Mouse (Mus musculus) spleen, embryonic (tissue): ENCODE measurements around the gene Msantd2.

ENCODE experiments used
- CTCF ChIA-PET: fragments of 350-600 bp; sonication (Branson Sonifier 250); formaldehyde crosslinking; loops from one replicate; lab custom pipeline; 2022; lab: Charles Lee

The Msantd2 gene

GRCm38 (mm10) chr9:37567892-37568604 is 78.9 kb downstream of the Msantd2 start:
- CTCF ChIA-PET, result no interaction called here

GRCm38 (mm10) chr9:37568605-37569214 is 79.6 kb downstream of the Msantd2 start:
- CTCF ChIA-PET, result interaction anchor here (0.6 kb wide), 1 partner anchor 620 kb away, joined by 7 read pairs; no protein-coding TSS in a partner anchor

DNA sequence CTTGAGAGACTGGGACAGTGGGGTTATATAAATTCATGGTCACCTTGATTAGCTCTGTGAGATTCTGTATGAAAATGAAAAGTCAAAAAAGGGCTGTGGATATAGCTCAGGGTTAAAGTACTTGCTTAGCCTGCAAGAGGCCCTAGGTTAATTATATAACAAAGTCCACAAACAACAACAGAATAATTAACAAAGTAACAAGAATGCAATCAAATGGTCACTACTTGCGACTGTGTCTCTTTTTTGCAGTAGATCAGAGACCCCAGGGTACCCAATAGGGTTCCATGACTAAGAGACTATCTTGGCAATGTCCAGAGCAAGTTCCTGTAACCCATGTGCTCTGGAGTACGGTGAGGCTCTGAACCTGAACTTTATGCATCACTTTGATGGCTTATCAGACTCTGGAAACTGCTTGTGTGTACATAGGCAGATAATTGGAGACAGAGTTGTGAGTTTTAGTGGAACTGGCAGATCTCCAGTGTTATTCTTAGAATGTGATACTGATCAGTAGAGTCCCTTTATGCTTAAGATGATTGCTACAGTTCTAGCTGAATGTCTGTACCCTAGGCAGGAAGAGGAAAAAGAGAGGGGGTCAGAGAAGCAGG is 80.2 kb downstream of the Msantd2 start:
- CTCF ChIA-PET, result interaction anchor here (0.6 kb wide), 1 partner anchor 620 kb away, joined by 7 read pairs; no protein-coding TSS in a partner anchor

DNA sequence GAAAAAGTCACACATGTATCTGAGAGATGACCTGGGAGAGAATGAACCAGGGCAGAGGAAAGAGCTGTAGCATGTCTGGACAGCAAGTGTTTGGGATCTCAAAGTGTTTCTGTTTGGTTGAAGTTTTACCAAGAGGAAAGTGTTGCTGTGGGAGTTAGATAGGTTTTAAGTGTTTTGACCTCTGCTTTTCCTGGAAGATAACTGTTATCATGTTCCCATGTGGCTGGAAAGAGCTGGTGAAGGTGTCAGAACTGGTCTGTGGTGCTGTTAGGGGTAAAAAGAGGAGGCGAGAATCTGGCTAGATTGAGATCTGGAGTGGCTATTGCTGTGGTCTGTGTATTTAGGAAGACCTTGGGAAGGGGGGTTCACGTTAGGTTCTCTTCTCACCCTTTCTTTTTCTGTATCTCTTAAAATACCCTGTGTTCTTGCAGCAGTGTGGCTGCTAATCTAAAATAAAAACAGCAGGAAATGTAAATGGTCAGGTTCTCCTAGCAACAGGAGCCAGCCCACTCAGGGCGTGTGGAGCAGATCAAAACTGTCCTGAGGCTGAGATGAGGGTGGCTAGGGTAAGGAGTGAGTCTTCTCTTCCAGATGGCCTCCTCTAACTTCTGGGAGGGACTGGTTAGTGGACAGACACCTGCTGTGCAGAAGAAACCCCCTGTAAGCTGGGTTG is 83.2 kb downstream of the Msantd2 start:
- CTCF ChIA-PET, result no interaction called here
